Mouse (Mus musculus) bone marrow, adult 2 months (tissue): Measurements from ENCODE around the gene Rfx3.

Source experiments
- CTCF ChIP-seq: fragments of 200-500 bp; IDR thresholded peaks from 2 replicates; pipeline ENCODE4 v1.5.1; 2011; ENCODE audit warnings: low read length, control low read depth; ENCODE audit not compliant: control insufficient read depth, insufficient read depth
- POLR2A ChIP-seq: fragments of 200-500 bp; IDR thresholded peaks from 2 replicates; pipeline ENCODE4 v1.6.1; 2011; ENCODE audit warnings: low read depth, mild to moderate bottlenecking, control low read depth, low read length, borderline replicate concordance; ENCODE audit not compliant: control insufficient read depth

- TF ChIP-seq CTCF = no peak
- no peak for TF ChIP-seq POLR2A
These were observed 240.2 kb downstream of the Rfx3 start for GRCm38 (mm10) chr19:27770716-27771265.
